Comparison of ENCODE assay signal across 23 mouse cellular contexts in genomic region chr16:91292719-91293333, GRCm38 (mm10). TPM values are rescaled to one million over a fixed set of nuclear protein-coding genes. Genes with fewer than 3 reads are reported as not detected.
DNase-seq lines count a peak whose midpoint lies in the region; ATAC-seq lines count a peak whose summit lies in the region.
"Had no signal": no experiment of that assay in that cellular context is flagged by ENCODE, and none has a peak within 500 bp of the region (broad histone marks: within the 10 kb centered on the region; RNA-seq: fewer than 3 reads in every experiment).

No protein-coding gene starts in this region.

- no peak overlapping the region for H3K9ac ChIP-seq in forebrain, embryonic 11.5 days (ENCODE audit: low read length)
- H3K9ac ChIP-seq in forebrain, embryonic 16.5 days (replicated peaks; ENCODE audit: low read depth, low read length), result no peak overlapping the region
- no peak overlapping the region for H3K9ac ChIP-seq in midbrain, embryonic 11.5 days (ENCODE audit: low read length)
- H3K9ac ChIP-seq in midbrain, embryonic 13.5 days (replicated peaks), result no peak overlapping the region
- no peak overlapping the region for H3K9ac ChIP-seq in forebrain, embryonic 13.5 days
- H3K9ac ChIP-seq: heart, embryonic 12.5 days; heart, embryonic 15.5 days; hindbrain, embryonic 13.5 days; intestine, embryonic 15.5 days had no signal

- H3K27me3 ChIP-seq in forebrain, embryonic 11.5 days (ENCODE audit: control insufficient read depth, insufficient read depth, low read length), result peaks cover 20% of the 10 kb centered on the region
- H3K27me3 ChIP-seq in forebrain, embryonic 16.5 days (replicated peaks; ENCODE audit: control insufficient read depth, insufficient read depth, low read length), result peaks cover 24% of the 10 kb centered on the region
- H3K27me3 ChIP-seq in midbrain, embryonic 11.5 days (ENCODE audit: control insufficient read depth, insufficient read depth, low read length), result peaks cover 17% of the 10 kb centered on the region
- peaks cover 55% of the 10 kb centered on the region for H3K27me3 ChIP-seq in midbrain, embryonic 13.5 days
- peaks cover 76% of the 10 kb centered on the region for H3K27me3 ChIP-seq in forebrain, embryonic 13.5 days

- WGBS in forebrain, embryonic 11.5 days, result 34% methylated on average over 11 of the region's 11 CpGs
- 16% methylated on average over 11 of the region's 11 CpGs for WGBS in forebrain, embryonic 16.5 days
- WGBS in midbrain, embryonic 11.5 days, result 46% methylated on average over 11 of the region's 11 CpGs
- WGBS in midbrain, embryonic 13.5 days, result 28% methylated on average over 11 of the region's 11 CpGs
- 17% methylated on average over 11 of the region's 11 CpGs for WGBS in forebrain, embryonic 13.5 days

- H3K4me2 ChIP-seq in forebrain, embryonic 11.5 days (ENCODE audit: low read depth, low read length, severe bottlenecking), result no peak overlapping the region
- no peak overlapping the region for H3K4me2 ChIP-seq in forebrain, embryonic 16.5 days (ENCODE audit: low read length)
- no peak overlapping the region for H3K4me2 ChIP-seq in midbrain, embryonic 11.5 days
- no peak overlapping the region for H3K4me2 ChIP-seq in midbrain, embryonic 13.5 days (replicated peaks)
- H3K4me2 ChIP-seq in forebrain, embryonic 13.5 days, result no peak overlapping the region
- H3K4me2 ChIP-seq: heart, embryonic 12.5 days; heart, embryonic 15.5 days; hindbrain, embryonic 13.5 days; intestine, embryonic 15.5 days had no signal

- peak overlapping the region; percentile 7; the same call in 1 of the 2 replicates for H3K27ac ChIP-seq in forebrain, embryonic 11.5 days (ENCODE audit: low read depth, low read length)
- no peak overlapping the region for H3K27ac ChIP-seq in forebrain, embryonic 16.5 days (ENCODE audit: low read length)
- no peak overlapping the region for H3K27ac ChIP-seq in midbrain, embryonic 11.5 days (ENCODE audit: low read depth, low read length)
- H3K27ac ChIP-seq in midbrain, embryonic 13.5 days, result no peak overlapping the region
- H3K27ac ChIP-seq in forebrain, embryonic 13.5 days, result no peak overlapping the region
- H3K27ac ChIP-seq: heart, embryonic 15.5 days; hindbrain, embryonic 10.5 days; hindbrain, embryonic 13.5 days; intestine, embryonic 15.5 days had no signal

- H3K4me1 ChIP-seq in forebrain, embryonic 11.5 days (replicated peaks; ENCODE audit: control insufficient read depth, insufficient read depth, low read length), result peaks cover 4% of the 10 kb centered on the region; the same call in 1 of the 2 replicates
- H3K4me1 ChIP-seq in forebrain, embryonic 16.5 days (replicated peaks; ENCODE audit: control insufficient read depth, insufficient read depth, low read length), result peaks cover 8% of the 10 kb centered on the region
- peaks cover 9% of the 10 kb centered on the region for H3K4me1 ChIP-seq in midbrain, embryonic 11.5 days (ENCODE audit: control insufficient read depth, insufficient read depth, low read length)
- peaks cover 17% of the 10 kb centered on the region for H3K4me1 ChIP-seq in midbrain, embryonic 13.5 days (replicated peaks)
- H3K4me1 ChIP-seq in forebrain, embryonic 13.5 days, result peaks cover 18% of the 10 kb centered on the region
- H3K4me1 ChIP-seq: heart, embryonic 12.5 days; heart, embryonic 15.5 days; intestine, embryonic 15.5 days had no signal

- H3K4me3 ChIP-seq in forebrain, embryonic 11.5 days (ENCODE audit: low read depth, low read length), result no peak overlapping the region
- no peak overlapping the region for H3K4me3 ChIP-seq in forebrain, embryonic 16.5 days (replicated peaks; ENCODE audit: low read length)
- no peak overlapping the region for H3K4me3 ChIP-seq in midbrain, embryonic 11.5 days (ENCODE audit: low read depth, low read length)
- no peak overlapping the region for H3K4me3 ChIP-seq in midbrain, embryonic 13.5 days (replicated peaks)
- no peak overlapping the region for H3K4me3 ChIP-seq in forebrain, embryonic 13.5 days
- H3K4me3 ChIP-seq: heart, embryonic 12.5 days; heart, embryonic 15.5 days; hindbrain, embryonic 10.5 days; hindbrain, embryonic 13.5 days; intestine, embryonic 15.5 days had no signal

- H3K9me3 ChIP-seq in forebrain, embryonic 11.5 days (ENCODE audit: control insufficient read depth, low read length), result no peaks in the 10 kb centered on the region
- H3K9me3 ChIP-seq in forebrain, embryonic 16.5 days (ENCODE audit: control insufficient read depth, low read length), result no peaks in the 10 kb centered on the region
- H3K9me3 ChIP-seq in midbrain, embryonic 11.5 days (ENCODE audit: control insufficient read depth, low read length), result no peaks in the 10 kb centered on the region
- no peaks in the 10 kb centered on the region for H3K9me3 ChIP-seq in midbrain, embryonic 13.5 days
- H3K9me3 ChIP-seq in forebrain, embryonic 13.5 days (replicated peaks), result no peaks in the 10 kb centered on the region
- H3K9me3 ChIP-seq: heart, embryonic 15.5 days; hindbrain, embryonic 10.5 days; intestine, embryonic 15.5 days had no signal

- no peaks in the 10 kb centered on the region for H3K36me3 ChIP-seq in forebrain, embryonic 11.5 days (ENCODE audit: control insufficient read depth, insufficient read depth, low read length)
- H3K36me3 ChIP-seq in forebrain, embryonic 16.5 days (ENCODE audit: control insufficient read depth, insufficient read depth), result no peaks in the 10 kb centered on the region
- no peaks in the 10 kb centered on the region for H3K36me3 ChIP-seq in midbrain, embryonic 11.5 days (ENCODE audit: control insufficient read depth, insufficient read depth, low read length)
- H3K36me3 ChIP-seq in midbrain, embryonic 13.5 days, result no peaks in the 10 kb centered on the region
- H3K36me3 ChIP-seq in forebrain, embryonic 13.5 days (ENCODE audit: poor library complexity, severe bottlenecking), result no peaks in the 10 kb centered on the region
- H3K36me3 ChIP-seq: heart, embryonic 12.5 days; heart, embryonic 15.5 days; hindbrain, embryonic 10.5 days; hindbrain, embryonic 13.5 days; intestine, embryonic 15.5 days had no signal

- DNase-seq in forebrain, embryonic 11.5 days (ENCODE audit: low spot score), result no peak
- DNase-seq in midbrain, embryonic 11.5 days (ENCODE audit: low spot score, missing footprints), result no peak
- DNase-seq in B cell, adult 2 months, result no peak
- DNase-seq: adrenal gland, adult 8-10 months; adrenal gland, postnatal 25 days; cerebellum, adult 18-20 months; cerebellum, adult 9-10 months; cerebellum, postnatal 14 days; gastrocnemius, postnatal 25 days; heart, adult 18-20 months; heart, postnatal 10 days; heart, postnatal 36 days; kidney, adult 11 months had no signal

- peak; percentile 69 for ATAC-seq in forebrain, embryonic 11.5 days (replicated peaks; ENCODE audit: low FRiP score)
- ATAC-seq in forebrain, embryonic 16.5 days, result no peak
- peak; percentile 57 for ATAC-seq in midbrain, embryonic 11.5 days (ENCODE audit: low FRiP score)
- no peak for ATAC-seq in midbrain, embryonic 13.5 days
- ATAC-seq in forebrain, embryonic 13.5 days, result peak; percentile 21; the same call in 1 of the 2 replicates
- ATAC-seq: activated CD4-positive, CD25-positive, alpha-beta regulatory T cell, adult 4 months; hindbrain, embryonic 16.5 days; intestine, embryonic 15.5 days had no signal

RNA-seq across cellular contexts. Expression of gene Olig1, which starts 23.3 kb away (rescaled TPM):
- 9.0 and 12.3 TPM in 2 replicates for polyA plus RNA-seq in forebrain, embryonic 11.5 days (2014; fragmentation: Nextera tagmentation; extraction: Ambion mirVana)
- 32.3 and 39.7 TPM in 2 replicates for polyA plus RNA-seq in forebrain, embryonic 16.5 days (2015; fragmentation: Nextera tagmentation; extraction: Ambion mirVana)
- polyA plus RNA-seq in midbrain, embryonic 11.5 days (2014; fragmentation: Nextera tagmentation; extraction: Ambion mirVana), result 2.8 and 3.2 TPM in 2 replicates
- polyA plus RNA-seq in midbrain, embryonic 13.5 days (2015; fragmentation: Nextera tagmentation; extraction: Ambion mirVana), result 11.3 and 12.6 TPM in 2 replicates
- 7.5 and 8.7 TPM in 2 replicates for polyA plus RNA-seq in forebrain, embryonic 13.5 days (2015; fragmentation: Nextera tagmentation; extraction: Ambion mirVana)
- polyA plus RNA-seq: activated CD4-positive, CD25-positive, alpha-beta regulatory T cell, adult 4 months; heart, embryonic 12.5 days had no signal

Comparison
In these comparisons a context has a peak if more than half of its experiments do, and no peak if none do; other contexts are left out.
1. ATAC-seq: peak in forebrain, embryonic 11.5 days (single experiment), midbrain, embryonic 11.5 days (single experiment) and forebrain, embryonic 13.5 days (single experiment); none in forebrain, embryonic 16.5 days (single experiment) and midbrain, embryonic 13.5 days (single experiment).